Mouse (Mus musculus) urinary bladder, postnatal 14 days (tissue): Measurements from ENCODE around the gene Arpp21.

Experiments used
- DNase-seq: peaks from one replicate; pipeline ENCODE4 v3.0.0; 2021; ENCODE audit warnings: low spot score

The Arpp21 gene

GRCm38 (mm10) chr9:112230716-112231361 is 4.9 kb downstream of the Arpp21 start:
- no peak for DNase-seq

GRCm38 (mm10) chr9:112228470-112228869 is 7.3 kb downstream of the Arpp21 start:
- DNase-seq, result no peak

GRCm38 (mm10) chr9:112227174-112227573 is 8.6 kb downstream of the Arpp21 start:
- DNase-seq, result no peak

GRCm38 (mm10) chr9:112226511-112226910 is 9.2 kb downstream of the Arpp21 start:
- DNase-seq, result no peak

- DNase-seq, result no peak
These were observed 10.7 kb downstream of the Arpp21 start for GRCm38 (mm10) chr9:112225046-112225445.

GRCm38 (mm10) chr9:112219372-112219771 is 16.4 kb downstream of the Arpp21 start:
- DNase-seq, result no peak

- no peak for DNase-seq
These were observed 17.5 kb downstream of the Arpp21 start for GRCm38 (mm10) chr9:112218237-112218636.

GRCm38 (mm10) chr9:112217161-112217560 is 18.6 kb downstream of the Arpp21 start:
- DNase-seq, result no peak

- DNase-seq, result no peak
These were observed 20.5 kb downstream of the Arpp21 start for GRCm38 (mm10) chr9:112215030-112215806.

GRCm38 (mm10) chr9:112213411-112214255 is 22.1 kb downstream of the Arpp21 start:
- no peak for DNase-seq

GRCm38 (mm10) chr9:112209803-112210202 is 25.9 kb downstream of the Arpp21 start:
- no peak for DNase-seq

GRCm38 (mm10) chr9:112207767-112208166 is 28.0 kb downstream of the Arpp21 start:
- DNase-seq, result peak; percentile 11

GRCm38 (mm10) chr9:112198296-112198695 is 37.4 kb downstream of the Arpp21 start:
- no peak for DNase-seq

- DNase-seq, result no peak
These were observed 41.7 kb downstream of the Arpp21 start for GRCm38 (mm10) chr9:112194049-112194448.

GRCm38 (mm10) chr9:112189394-112189793 is 46.3 kb downstream of the Arpp21 start:
- no peak for DNase-seq

GRCm38 (mm10) chr9:112188358-112188893 is 47.3 kb downstream of the Arpp21 start:
- no peak for DNase-seq

GRCm38 (mm10) chr9:112187667-112188066 is 48.1 kb downstream of the Arpp21 start:
- DNase-seq, result no peak

- no peak for DNase-seq
These were observed 49.1 kb downstream of the Arpp21 start for GRCm38 (mm10) chr9:112186336-112187305.

- DNase-seq, result no peak
These were observed 50.0 kb downstream of the Arpp21 start for GRCm38 (mm10) chr9:112185746-112186145.

- no peak for DNase-seq
These were observed 53.0 kb downstream of the Arpp21 start for GRCm38 (mm10) chr9:112182738-112183137.

GRCm38 (mm10) chr9:112180006-112180405 is 55.7 kb downstream of the Arpp21 start:
- DNase-seq, result no peak
